Mouse (Mus musculus): ENCODE measurements around the gene Fabp3.

Fabp3 gene

GRCm38 (mm10) chr4:130308231-130309081, at the start of gene Fabp3, which contains the start of gene Gm10570:
Gene Fabp3, plus strand, starts transcription at chr4:130308595.
Gene Gm10570, minus strand, starts transcription at chr4:130308674.
- in situ Hi-C loops (cut with MboI; ENCODE audit: low sequenced_read_pairs) = no loop called here

- in situ Hi-C loops (cut with MboI; ENCODE audit: low sequenced_read_pairs) = no loop called here
These were observed 48.0 kb upstream of the Fabp3 start for GRCm38 (mm10) chr4:130260406-130260805.

- in situ Hi-C loops (cut with MboI; ENCODE audit: low sequenced_read_pairs) = no loop called here
These were observed 44.3 kb upstream of the Fabp3 start for GRCm38 (mm10) chr4:130264131-130264530.

GRCm38 (mm10) chr4:130264698-130265349, 43.6 kb upstream of the Fabp3 start:
- in situ Hi-C loops (cut with MboI; ENCODE audit: low sequenced_read_pairs) = no loop called here

GRCm38 (mm10) chr4:130266601-130267000, 41.8 kb upstream of the Fabp3 start:
- in situ Hi-C loops (cut with MboI; ENCODE audit: low sequenced_read_pairs) = no loop called here

- in situ Hi-C loops (cut with MboI; ENCODE audit: low sequenced_read_pairs) = no loop called here
These were observed 41.3 kb upstream of the Fabp3 start for GRCm38 (mm10) chr4:130267069-130267468.

- in situ Hi-C loops (cut with MboI; ENCODE audit: low sequenced_read_pairs) = no loop called here
These were observed 39.7 kb upstream of the Fabp3 start for GRCm38 (mm10) chr4:130268736-130269135.

GRCm38 (mm10) chr4:130270089-130270488, 38.3 kb upstream of the Fabp3 start:
- in situ Hi-C loops (cut with MboI; ENCODE audit: low sequenced_read_pairs) = no loop called here

GRCm38 (mm10) chr4:130270611-130271347, 37.6 kb upstream of the Fabp3 start:
- in situ Hi-C loops (cut with MboI; ENCODE audit: low sequenced_read_pairs) = no loop called here

- in situ Hi-C loops (cut with MboI; ENCODE audit: low sequenced_read_pairs) = no loop called here
These were observed 34.6 kb upstream of the Fabp3 start for GRCm38 (mm10) chr4:130273698-130274345.

- in situ Hi-C loops (cut with MboI; ENCODE audit: low sequenced_read_pairs) = no loop called here
These were observed 33.9 kb upstream of the Fabp3 start for GRCm38 (mm10) chr4:130274346-130275015.

- in situ Hi-C loops (cut with MboI; ENCODE audit: low sequenced_read_pairs) = no loop called here
These were observed 33.2 kb upstream of the Fabp3 start for GRCm38 (mm10) chr4:130275016-130275822.

- in situ Hi-C loops (cut with MboI; ENCODE audit: low sequenced_read_pairs) = no loop called here
These were observed 32.6 kb upstream of the Fabp3 start for GRCm38 (mm10) chr4:130275823-130276105.

GRCm38 (mm10) chr4:130276573-130277176, 31.7 kb upstream of the Fabp3 start:
- in situ Hi-C loops (cut with MboI; ENCODE audit: low sequenced_read_pairs) = no loop called here

GRCm38 (mm10) chr4:130279105-130279504, 29.3 kb upstream of the Fabp3 start, which contains the start of gene Serinc2:
Gene Serinc2, minus strand, starts transcription at chr4:130279205.
- in situ Hi-C loops (cut with MboI; ENCODE audit: low sequenced_read_pairs) = no loop called here

- in situ Hi-C loops (cut with MboI; ENCODE audit: low sequenced_read_pairs) = no loop called here
These were observed 25.5 kb upstream of the Fabp3 start for GRCm38 (mm10) chr4:130282856-130283255.

- in situ Hi-C loops (cut with MboI; ENCODE audit: low sequenced_read_pairs) = no loop called here
These were observed 24.6 kb upstream of the Fabp3 start for GRCm38 (mm10) chr4:130283826-130284225.

GRCm38 (mm10) chr4:130286531-130286930, 21.9 kb upstream of the Fabp3 start:
- in situ Hi-C loops (cut with MboI; ENCODE audit: low sequenced_read_pairs) = no loop called here

GRCm38 (mm10) chr4:130289824-130290223, 18.6 kb upstream of the Fabp3 start:
- in situ Hi-C loops (cut with MboI; ENCODE audit: low sequenced_read_pairs) = no loop called here

All from CH12F3 (cell line).